Mouse (Mus musculus): Measurements from ENCODE around the gene R3hdml.

- TF ChIP-seq GATA1 (IDR thresholded peaks at IDR 0.05; ENCODE audit: low read length) (no peak), TAL1 (IDR thresholded peaks at IDR 0.05; ENCODE audit: low read length) (no peak)
Observed at GRCm38 (mm10) chr2:163487360-163487759, 4.8 kb upstream of the R3hdml start.
